Mouse (Mus musculus): ENCODE data around the gene Mtch2.
"Not testable (repeated sequence)": the region's sequence is repeated elsewhere in the genome, so short reads cannot be mapped to it uniquely, and the experiment has no call there.

Gene Mtch2

DNA sequence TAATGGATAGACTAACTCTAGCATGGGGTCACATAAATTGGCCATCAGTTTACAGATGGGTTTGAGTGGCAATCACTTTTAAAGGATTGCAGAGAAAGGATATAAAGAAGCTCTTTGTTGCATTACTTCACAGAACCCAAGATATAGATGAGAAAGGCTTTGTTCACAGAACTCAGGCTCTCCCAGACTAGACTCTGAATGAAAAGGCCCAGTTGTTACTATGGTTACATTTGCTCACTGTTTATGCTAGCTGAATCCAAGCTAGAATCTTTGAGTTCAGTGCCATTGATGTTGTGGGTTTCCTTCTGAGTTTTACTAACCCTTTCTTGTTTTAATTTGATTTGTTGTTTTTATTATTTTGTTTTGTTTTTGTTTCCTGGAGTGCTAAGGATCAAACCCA is 17.2 kb downstream of the Mtch2 start:
- DNase-seq (ENCODE audit: low spot score): no peak

DNA sequence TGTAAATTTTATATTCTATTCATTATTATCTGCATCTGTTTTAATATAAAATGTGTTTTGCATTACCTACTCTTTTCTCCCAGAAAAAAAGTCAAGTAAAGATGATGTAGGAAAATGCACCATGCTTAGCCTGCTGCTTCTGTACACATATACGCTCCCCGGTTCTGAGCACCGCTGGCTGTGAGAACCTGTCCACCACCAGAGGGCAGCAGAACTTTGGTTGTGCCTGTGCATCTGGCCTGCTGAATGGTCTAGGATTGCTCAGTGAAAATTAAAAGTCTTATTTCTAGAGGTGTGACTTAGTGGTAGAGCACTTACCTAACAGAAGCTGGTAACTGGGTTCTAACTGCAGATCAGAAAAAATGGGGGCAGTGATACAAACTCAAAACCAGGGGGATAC is 19.6 kb downstream of the Mtch2 start:
- DNase-seq (ENCODE audit: low spot score): peak; percentile 53

DNA sequence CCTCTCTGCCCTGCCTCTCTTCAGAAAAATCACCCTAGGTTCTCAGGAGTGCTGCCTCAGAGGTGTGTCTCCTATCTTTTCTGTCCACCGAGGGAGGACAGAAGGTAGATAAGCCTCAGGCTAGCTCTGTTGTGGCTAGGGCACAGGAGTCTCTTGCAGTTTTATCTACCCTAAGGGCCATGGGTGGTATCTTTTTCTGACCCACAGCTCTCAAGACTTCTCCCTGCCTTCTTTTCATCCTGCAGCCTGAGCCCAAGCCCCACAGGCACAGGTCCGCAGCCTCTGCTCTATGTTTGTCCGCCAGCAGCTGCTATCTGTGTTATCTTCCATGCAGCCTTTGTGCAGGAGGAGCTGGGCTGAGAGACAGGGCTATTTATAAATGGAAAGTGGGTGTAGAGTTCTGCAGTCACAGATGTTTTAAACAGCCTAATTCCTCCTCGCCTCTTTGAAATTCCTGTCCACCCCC is 23.2 kb downstream of the Mtch2 start:
- peak; percentile 54 for DNase-seq (ENCODE audit: low spot score)

DNA sequence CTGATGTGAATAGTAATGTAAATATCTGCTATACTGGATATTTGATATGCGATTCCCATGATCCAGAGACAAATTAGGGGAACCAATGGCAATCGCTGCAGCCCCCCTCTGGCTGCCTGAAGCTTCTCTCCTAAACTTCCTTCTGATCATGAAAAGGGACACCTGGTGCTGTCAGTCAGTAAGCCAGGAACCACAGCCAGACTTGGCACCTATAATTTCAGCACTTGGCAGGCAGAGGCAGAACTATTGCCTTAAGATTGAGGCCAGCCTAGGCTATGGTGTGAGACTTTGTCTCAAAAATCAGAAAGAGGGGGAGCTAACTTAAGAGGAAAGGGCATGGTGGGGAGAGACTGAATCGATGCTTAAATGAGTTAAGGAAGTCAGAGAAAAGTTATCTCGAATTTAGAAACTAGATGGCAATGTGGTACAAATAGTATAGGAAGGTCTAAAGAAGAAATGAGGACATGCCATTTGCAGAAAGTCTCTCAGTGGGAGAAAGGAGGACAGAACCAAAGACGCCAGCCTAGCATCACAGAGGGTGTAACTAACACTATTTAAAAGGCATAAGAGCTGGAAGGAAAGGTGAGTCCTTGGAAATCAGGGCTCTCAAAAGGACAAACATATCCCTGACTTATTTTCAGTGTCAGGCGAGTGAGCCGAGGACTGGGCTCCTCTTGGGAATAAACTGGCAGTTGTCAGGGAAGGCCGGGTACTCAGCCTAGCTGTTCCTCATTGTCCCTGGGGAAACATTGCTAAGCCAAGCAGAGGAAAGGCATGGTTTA is 24.4 kb downstream of the Mtch2 start:
- DNase-seq (ENCODE audit: low spot score): no peak

DNA sequence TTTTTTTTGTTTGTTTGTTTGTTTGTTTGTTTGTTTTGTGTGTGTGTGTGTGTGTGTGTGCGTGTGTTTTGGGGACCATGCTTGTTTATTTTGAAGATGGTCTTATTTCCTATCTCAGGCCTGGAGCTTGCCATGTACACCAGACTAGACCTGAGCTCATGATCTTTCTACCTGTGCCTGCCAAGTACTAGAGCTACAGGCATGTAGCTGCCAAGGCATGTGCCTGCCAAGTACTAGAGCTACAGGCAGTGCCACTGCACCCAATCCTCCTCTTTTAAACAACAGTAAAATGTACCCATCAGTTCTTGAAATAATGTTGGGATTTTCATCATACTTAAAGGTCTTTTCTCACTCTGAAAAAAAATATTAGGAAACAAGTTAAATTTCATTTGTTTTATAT is 27.1 kb downstream of the Mtch2 start:
- no peak for DNase-seq (ENCODE audit: low spot score)

DNA sequence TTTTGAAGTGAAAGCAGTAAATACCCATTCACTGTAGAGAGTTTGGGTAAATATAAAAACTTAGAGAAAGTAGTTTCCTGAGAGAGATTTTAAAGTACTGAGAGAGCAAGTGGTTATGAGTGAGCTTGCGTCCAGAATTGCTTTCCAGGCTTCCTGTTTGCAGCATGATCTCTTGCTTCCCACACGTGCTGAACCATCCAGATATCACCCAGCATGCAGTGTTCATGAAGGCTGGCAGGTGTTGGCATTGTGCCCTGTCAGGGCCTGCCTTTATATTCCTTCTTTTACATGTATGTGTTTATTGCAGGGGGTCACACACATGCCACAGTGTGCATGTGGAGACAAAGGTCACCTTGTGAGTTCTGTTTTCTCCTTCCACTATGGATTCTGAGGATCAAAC is 28.3 kb downstream of the Mtch2 start:
- DNase-seq (ENCODE audit: low spot score): no peak

DNA sequence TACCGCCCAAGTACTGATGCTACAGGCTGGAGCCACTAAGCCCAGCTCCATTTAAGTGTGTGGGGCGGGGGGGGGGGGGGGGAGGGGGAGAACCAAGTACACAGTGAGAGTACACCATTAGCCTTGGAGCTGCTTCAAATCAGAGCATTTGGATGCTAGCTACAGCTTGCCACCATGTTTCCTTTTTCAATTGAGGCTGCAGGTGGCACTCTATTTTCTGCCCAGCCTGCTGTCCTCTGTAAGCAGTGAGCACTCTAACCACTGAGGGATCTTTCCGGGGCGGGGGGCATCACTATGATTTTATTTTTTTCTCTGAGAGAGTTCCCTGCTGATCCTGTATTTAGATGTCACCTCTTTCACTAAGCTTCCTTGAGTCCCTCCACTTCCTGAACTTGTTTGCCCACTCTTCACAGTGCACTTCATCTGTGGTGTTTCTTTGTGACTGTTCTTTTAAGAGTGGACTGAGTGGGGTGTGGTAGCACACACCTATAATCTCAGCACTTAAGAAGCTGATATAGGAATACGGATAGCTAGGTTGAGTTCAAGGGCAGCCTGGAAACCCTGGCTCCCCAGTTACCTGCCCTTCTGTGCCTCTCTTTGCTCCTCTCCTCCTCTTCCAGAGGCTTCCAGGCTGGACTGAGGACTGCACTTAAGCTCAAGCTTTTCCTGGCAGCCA is 30.8 kb downstream of the Mtch2 start:
- no peak for DNase-seq (ENCODE audit: low spot score)

DNA sequence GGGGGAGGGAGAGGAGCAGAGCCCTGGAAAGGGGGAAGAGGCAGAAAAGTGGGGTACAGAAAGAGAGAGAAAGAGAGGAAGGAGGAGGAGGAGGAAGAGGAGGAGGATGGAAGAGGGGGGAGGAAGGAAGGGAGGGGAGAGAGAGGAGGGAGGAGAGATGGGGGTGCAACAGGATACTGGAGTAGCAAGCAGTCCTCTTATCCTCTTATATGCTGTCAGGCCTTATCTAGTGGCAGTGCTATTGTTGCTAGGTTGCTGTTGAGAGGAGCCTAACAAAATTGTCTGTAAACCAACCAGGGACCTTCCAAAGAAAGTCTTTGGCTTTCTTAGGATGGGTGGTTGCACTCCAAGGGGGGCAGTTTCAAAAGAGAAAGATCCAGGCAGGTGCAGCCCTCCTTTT is 32.5 kb downstream of the Mtch2 start:
- no peak for DNase-seq (ENCODE audit: low spot score)

DNA sequence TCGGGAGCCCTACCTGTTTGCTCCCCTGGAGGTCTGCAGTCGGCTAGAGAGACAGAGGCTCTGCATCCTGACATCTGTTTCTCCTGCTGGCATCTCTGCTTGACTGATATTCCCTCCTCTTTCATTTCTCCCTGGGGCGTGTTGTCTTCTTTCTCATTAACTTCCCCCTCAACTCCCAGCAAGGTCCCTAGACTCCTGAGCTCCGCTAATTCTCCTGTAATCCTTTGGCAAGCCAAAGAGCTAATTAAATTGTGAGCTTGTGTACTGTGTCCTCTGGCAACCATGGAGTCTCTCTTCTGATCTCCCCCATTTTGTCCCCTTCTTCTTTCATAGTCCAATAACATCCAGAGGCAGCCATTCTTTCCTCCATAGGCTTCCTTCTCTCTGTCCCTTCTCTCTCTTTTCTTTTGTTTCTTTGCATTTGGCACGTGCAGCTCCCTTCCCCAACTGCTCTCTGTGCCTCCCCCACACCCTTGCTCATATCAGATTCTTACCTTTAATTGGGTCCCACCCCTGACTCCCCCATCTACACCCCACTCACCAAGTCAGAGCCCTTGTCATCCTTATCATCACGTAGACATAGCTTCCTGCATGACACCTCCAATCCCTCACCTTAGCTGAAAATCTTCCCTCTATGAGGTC is 33.3 kb downstream of the Mtch2 start:
- no peak for DNase-seq (ENCODE audit: low spot score)

DNA sequence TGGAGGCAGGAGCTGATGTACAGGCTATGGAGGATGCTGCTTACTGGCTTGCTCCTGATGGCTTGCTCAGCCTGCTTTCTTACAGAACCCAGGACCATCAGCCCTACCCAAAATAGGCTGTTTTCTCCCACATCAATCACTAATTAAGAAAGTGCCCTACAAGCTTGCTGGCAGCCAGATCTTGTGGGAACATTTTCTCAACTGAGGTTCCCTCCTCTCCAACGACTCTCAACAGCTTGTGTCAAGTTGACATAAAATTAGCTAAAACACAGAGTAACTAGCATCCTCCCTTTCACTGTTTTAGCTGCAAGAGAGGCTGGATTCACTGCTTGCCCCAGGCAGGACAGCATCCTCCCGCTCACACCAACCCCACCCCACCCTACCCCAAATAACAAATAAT is 34.9 kb downstream of the Mtch2 start:
- no peak for DNase-seq (ENCODE audit: low spot score)

DNA sequence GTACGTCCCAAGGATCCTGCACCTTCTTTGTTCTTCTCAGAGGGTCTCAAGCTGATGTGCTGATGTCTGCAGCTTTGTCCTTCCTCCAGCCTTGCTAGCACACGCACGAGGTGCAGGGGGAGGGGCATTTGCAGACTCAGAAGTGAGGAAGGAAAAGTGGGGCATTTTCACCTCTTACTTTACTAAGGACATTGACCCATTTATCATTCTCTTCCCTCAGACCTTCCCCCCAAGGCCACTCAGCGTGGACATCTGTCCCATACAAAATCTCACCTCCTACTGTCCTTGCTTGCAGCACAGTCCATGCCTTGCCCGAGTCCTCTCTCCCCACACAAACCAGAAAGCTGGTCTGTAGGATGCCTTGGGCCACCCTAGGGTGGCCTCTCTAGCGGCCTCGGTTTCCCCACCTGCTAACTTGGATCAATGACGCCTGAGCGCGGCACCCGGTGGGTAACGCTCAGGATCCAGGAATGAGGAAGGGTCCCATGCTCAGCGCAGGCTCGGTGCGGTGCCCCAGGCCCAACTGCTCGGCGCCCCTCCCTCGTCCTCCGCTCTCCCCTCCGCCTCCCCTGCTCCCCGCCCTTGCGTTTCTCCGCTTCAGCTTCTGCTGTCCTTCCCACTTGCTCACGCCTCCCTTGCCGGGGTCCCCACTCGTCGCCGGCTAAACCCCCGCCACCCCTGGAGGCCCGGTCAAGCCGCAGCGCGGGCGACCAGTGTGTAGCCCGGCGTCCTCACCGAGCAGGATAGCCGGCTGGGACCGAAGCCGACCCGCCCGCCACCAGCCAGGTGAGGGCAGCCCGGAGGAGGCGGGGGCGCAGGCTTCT is 38.5 kb downstream of the Mtch2 start, which contains the start of gene C1qtnf4:
Gene C1qtnf4, plus strand, starts transcription at position 643 of the 824 bp plus-strand sequence.
- DNase-seq (ENCODE audit: low spot score): peak; percentile 32

DNA sequence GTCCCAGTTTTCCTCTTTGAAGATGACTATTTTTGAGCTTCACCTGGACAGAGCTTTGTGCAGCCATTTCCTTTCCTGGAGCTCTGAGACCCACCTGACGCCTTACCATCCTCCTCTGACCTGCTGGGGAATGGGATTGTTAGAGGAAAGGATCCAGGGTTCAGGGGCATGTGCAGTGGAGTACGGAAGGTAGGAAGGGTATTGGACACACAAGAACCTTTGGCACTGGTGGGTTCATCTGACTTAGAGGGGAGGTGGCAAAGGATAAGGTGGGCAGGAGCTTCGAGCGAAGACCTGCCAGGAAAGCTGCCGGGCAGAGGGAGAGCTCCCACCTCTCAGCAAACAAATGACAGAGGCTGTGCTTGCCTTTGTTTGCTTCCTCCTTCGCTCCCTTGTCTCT is 39.5 kb downstream of the Mtch2 start:
- no peak for DNase-seq (ENCODE audit: low spot score)

DNA sequence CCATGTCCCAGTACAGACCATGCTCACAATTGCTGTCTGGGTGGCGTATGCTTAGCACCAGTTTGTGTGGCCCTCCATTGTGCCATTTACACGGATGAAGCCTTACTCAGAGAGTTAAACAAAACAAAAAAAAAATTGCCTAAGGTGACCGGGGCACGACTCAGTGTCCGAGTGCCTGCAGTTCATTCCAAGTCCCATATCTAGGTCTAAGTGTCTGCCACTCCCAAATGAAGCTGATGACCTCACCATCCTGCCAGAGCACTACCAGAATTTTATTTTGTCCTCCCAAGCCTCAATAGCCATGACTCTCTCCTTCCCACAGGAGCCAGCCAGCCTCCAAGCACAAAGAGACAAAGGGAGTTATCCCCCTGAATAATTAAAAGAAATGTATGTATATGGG is 40.7 kb downstream of the Mtch2 start:
- DNase-seq (ENCODE audit: low spot score): no peak

DNA sequence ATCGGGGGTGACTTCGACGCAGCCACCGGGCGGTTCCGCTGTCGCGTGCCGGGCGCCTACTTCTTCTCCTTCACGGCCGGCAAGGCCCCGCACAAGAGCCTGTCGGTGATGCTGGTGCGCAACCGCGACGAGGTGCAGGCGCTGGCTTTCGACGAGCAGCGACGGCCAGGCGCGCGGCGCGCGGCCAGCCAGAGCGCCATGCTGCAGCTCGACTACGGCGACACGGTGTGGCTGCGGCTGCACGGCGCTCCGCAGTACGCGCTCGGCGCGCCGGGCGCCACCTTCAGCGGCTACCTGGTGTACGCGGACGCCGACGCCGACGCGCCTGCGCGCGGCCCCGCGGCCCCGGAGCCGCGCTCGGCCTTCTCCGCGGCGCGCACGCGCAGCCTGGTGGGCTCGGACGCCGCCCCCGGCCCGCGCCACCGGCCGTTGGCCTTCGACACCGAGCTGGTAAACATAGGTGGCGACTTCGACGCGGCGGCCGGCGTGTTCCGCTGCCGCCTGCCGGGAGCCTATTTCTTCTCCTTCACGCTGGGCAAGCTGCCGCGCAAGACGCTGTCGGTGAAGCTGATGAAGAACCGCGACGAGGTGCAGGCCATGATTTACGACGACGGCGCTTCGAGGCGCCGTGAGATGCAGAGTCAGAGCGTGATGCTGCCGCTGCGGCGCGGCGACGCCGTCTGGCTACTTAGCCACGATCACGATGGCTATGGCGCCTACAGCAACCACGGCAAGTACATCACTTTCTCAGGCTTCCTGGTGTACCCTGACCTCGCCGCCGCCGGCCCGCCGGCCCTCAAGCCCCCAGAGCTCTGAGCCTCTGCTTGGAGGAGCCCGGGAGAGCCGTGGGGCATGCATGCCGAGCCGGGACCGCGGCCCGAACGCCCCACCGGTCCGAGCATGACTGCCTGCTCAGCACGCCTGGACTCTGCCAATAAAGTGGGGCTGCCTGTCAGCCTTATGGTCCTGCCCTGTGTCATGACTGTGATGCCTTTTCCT is 42.9 kb downstream of the Mtch2 start:
- DNase-seq (ENCODE audit: low spot score): peak; percentile 82

DNA sequence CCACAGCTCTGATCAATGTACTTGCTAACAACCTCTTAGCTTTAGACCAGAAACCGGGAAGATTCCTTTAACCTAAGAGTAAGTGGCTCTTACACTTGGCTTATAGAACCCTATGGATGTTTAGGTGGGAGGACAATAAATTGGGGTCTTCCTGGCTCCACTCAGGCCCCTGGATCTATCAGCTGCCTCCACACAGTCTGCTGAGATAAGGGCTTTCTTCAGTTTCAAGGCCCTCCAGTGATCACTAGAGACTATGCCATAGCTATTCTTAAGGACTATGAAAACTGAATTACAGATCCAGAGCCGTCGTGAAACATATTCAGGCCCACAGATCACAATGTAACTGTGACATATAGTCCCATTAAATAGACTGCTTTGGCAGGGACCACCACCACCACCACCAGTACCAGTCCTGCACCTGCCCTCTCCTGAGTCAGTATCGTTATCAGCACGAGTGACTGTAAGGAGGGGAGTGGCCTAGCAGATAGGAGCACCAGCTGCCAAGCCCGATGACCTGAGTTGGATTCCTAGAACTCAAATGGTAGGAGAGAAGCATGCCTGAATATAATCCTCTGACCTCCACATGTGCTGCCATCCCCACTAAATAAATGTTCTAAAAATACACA is 46.8 kb downstream of the Mtch2 start:
- no peak for DNase-seq (ENCODE audit: low spot score)

DNA sequence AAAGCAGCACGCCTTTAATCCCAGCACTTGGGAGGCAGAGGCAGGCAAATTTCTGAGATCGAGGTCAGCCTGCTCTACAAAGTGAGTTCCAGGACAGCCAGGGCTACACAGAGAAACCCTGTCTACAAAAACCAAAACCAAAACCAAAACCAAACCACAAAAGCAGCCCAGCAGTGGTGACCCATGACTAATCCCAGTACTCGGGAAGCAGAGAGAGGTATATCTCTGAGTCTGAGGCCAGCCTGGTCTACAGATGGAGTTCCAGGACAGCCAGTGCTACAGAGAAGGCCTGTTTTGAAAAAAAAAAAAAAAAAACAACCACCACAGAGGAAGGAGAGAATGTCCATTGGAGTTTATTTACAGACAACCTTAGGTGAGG is 47.3 kb downstream of the Mtch2 start:
- DNase-seq (ENCODE audit: low spot score): not testable (repeated sequence)

DNA sequence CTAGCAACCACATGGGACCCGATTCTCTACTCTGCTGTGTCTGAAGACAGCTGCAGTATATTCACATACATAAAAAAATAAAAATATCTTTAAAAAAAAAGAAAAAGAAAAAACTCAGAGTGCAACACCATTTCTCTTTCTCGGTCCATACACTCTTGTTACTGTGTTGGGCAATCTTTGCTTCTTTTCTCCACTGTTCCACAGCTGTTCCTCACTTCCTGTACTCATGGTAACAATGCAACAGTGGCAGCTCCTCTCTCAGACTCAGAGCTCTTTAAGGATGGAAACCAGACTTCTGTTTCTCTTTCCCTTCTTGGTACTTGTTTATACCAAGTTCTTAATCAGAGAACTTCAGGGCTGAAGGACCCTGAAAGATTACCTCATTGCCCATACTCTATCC is 56.4 kb downstream of the Mtch2 start:
- DNase-seq (ENCODE audit: low spot score): no peak

DNA sequence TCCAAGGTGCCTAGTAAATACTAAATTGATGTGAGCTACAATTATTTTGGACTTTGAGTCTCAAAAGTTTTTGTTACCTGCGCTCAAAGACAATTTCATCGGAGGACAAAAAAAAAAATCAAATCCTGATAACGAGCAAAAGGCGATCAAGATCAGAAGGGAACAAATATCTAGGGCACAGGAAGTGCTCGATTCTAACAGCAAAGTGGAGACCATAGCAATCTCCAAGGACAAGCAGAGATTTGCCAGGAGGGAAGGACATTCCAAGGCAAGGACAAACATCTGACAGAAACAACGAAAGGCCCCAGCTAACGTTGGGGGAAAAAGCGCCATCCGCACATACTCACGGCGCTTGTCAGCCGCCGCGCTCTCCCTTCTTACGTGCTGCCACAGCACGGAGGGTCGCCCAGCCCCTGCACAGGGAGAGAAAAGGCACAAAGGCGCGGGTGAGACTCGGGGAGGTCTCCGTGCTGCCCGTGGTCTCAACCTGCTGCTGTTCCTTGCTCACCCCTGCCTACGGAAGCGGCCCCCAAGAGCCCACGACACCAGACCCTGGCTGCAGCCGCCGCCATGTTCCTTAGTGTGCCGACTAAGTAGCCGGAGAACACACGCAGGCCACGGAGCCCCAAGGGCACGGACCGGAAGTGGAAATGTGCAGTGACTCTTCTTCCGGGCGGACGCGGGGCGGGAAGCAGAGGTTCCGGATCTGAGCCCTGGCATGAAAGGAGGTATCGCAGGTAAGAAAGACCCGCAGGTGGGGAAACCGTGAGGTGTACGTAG is 57.3 kb downstream of the Mtch2 start, which contains the start of the genes Kbtbd4 and Ndufs3:
Gene Kbtbd4, plus strand, starts transcription at position 665 of the 780 bp plus-strand sequence.
Gene Ndufs3, minus strand, starts transcription at position 752 of the 780 bp plus-strand sequence.
- DNase-seq (ENCODE audit: low spot score): peak; percentile 90

DNA sequence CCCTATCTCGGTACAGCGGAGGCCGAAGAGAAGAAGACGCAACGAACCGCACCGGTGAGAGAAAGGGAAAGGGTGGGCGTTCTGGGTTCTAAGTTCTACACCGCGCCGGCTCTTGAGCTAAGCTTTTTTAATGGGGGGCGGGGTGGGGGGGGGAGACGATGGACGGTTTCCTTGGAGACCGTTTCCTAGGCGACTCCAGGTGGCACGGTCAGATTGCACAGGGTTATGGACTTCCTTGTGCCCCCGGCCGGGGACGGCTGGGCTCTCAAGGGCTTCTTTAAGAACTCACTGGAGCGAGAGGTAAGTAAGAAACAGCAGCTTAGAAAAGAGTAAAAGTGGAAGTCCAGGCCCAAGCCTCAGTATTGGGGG is 57.9 kb downstream of the Mtch2 start:
- DNase-seq (ENCODE audit: low spot score): no peak

DNA sequence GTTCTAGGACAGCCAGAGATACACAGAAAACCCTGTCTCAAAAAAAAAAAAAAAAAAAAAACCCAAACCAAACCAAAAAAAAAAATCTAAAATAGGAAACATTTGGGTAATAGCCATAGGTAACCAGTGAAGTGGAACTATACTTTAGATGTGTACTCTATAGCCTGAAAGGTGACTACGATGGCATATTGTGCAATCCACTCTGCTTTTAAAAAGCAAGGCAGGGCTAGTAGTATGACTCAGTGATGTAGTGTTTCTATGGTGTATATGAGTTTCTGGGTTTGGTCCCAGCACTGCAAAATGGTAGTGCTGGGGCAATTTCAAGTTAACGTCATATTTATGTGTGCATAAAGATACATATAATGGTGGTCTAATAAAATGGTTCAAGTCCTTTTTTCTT is 59.8 kb downstream of the Mtch2 start:
- DNase-seq (ENCODE audit: low spot score): no peak
